Mouse (Mus musculus) liver, embryonic 14.5 days (tissue): ENCODE measurements at regions not wholly inside any gene's neighbourhood (a gene's known extent, or its start where the extent isn't known, plus 50 kb on each side); places are given as distances from the start of the nearest gene placed in this dataset.

ENCODE experiments used
- CTCF ChIP-seq: IDR thresholded peaks from 2 replicates; pipeline ENCODE4 v1.5.1; 2016; ENCODE audit warnings: antibody characterized with exemption, low read depth, control low read depth
- EP300 ChIP-seq: IDR thresholded peaks from 2 replicates; pipeline ENCODE4 v1.6.1; 2016; ENCODE audit warnings: antibody characterized with exemption, low read depth

- TF ChIP-seq CTCF = no peak
- no peak for TF ChIP-seq EP300
These were observed 180.0 kb upstream of the Nt5c1b start for GRCm38 (mm10) chr12:10189746-10190145.
